Mouse (Mus musculus): ENCODE measurements around the gene Gm21761.
"Not testable (repeated sequence)": the region's sequence is repeated elsewhere in the genome, so short reads cannot be mapped to it uniquely, and the experiment has no call there.

DNA sequence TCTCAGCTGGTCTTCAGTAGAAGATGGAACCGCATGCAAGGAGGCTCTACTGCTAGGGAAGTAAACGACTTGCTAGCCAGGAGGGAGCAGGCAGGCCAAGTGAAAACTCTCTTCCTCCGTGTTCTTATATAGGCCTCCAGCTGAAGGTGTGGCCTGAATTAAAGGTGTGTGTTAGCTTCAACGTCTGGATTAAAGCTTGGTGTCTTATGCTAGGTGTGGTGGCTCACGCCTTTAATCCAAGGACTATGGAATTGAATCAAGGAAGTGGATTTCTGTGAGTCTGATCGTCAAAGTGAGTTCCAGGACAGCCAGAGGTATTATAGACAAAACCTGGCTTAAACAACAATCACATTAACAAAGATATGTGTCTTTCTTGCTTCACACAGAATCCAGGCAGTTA, 21.6 kb upstream of the Gm21761 start, which contains the start of gene B020031M17Rik:
- not testable (repeated sequence) for TF ChIP-seq TAL1, GATA1 (IDR thresholded peaks at IDR 0.05; ENCODE audit: low read length)
